Mouse (Mus musculus) brain, embryonic 14.5 days (tissue): ENCODE measurements around the gene Nt5dc2. TPM values are rescaled to one million over a fixed set of nuclear protein-coding genes. Genes with fewer than 3 reads are reported as not detected.

ENCODE experiments used
- DNase-seq: peaks from one replicate; pipeline ENCODE4 v3.0.0-alpha.2; 2011; ENCODE audit warnings: low read depth
- CTCF ChIP-seq: fragments of 200-500 bp; IDR thresholded peaks from 2 replicates; pipeline ENCODE4 v1.5.1; 2012; ENCODE audit warnings: inconsistent platforms, mild to moderate bottlenecking, moderate library complexity, borderline replicate concordance; ENCODE audit not compliant: insufficient read depth, insufficient read length; ENCODE audit errors: extremely low read depth
- POLR2A ChIP-seq: fragments of 200-500 bp; IDR thresholded peaks from 2 replicates; pipeline ENCODE4 v1.6.1; 2012; ENCODE audit warnings: mild to moderate bottlenecking, inconsistent platforms, borderline replicate concordance; ENCODE audit not compliant: poor library complexity, insufficient read depth, insufficient read length, severe bottlenecking; ENCODE audit errors: extremely low read depth
- polyA plus RNA-seq: library from polyadenylated mRNA; depleted of rRNA; stranded (reverse); fragments of >200 nt; gene quantifications from 2 replicates; pipeline ENCODE4 v1.2.3, GENCODE M21; 2012; rRNA removed

Gene Nt5dc2
- polyA plus RNA-seq, 1 experiment = 369 TPM

DNA sequence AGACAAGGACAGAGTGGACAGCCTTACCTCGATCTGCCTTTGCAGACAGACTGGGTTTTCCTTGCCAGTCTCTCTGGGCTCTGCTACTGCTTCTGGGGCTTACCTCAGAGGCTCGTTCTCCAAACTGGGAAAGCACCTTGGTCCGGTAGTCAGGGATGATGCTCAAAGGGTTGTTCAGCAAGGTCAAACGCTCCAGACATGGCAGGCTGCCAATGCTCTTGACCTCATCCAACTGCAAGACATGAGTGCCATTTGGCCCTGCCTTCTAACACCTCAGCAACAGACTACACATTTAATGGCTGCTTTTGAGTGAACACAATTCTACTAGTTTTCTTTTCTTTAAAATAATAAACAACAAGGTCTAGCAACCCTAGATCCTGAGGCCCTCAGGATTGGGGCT is 55.8 kb downstream of the Nt5dc2 start:
- TF ChIP-seq CTCF (no peak), POLR2A (no peak)
- DNase-seq = no peak

Other genes starting within 250 kb of the Nt5dc2 start
- gene Itih4, start 244.6 kb upstream of the Nt5dc2 start, polyA plus RNA-seq = 0.04 and 0.10 TPM in 2 replicates
- 0.47 and 1.7 TPM in 2 replicates for gene Itih3, start 207.3 kb upstream of the Nt5dc2 start, polyA plus RNA-seq
- gene Itih1, start 187.8 kb upstream of the Nt5dc2 start, polyA plus RNA-seq = 0.03 TPM in 1 of 2 replicates, not detected in the other
- 11.1 and 13.3 TPM in 2 replicates for gene Nek4, start 179.7 kb upstream of the Nt5dc2 start, polyA plus RNA-seq
- gene Glt8d1, start 129.7 kb upstream of the Nt5dc2 start, polyA plus RNA-seq = 100 and 116 TPM in 2 replicates
- 203 and 258 TPM in 2 replicates for gene Spcs1, start 129.4 kb upstream of the Nt5dc2 start, polyA plus RNA-seq
- gene Pbrm1, start 111.9 kb upstream of the Nt5dc2 start, polyA plus RNA-seq = 40.4 and 48.8 TPM in 2 replicates
- 60.1 and 76.3 TPM in 2 replicates for gene Gnl3, start 111.9 kb upstream of the Nt5dc2 start, polyA plus RNA-seq
- 31.2 and 46.2 TPM in 2 replicates for gene Smim4, start 2.1 kb upstream of the Nt5dc2 start, polyA plus RNA-seq
- 28.7 and 35.1 TPM in 2 replicates for gene Stab1, start 37.6 kb downstream of the Nt5dc2 start, polyA plus RNA-seq
- gene Tnnc1, start 77.3 kb downstream of the Nt5dc2 start, polyA plus RNA-seq = 4.6 and 6.3 TPM in 2 replicates
- gene Nisch, start 85.9 kb downstream of the Nt5dc2 start, polyA plus RNA-seq = 362 and 506 TPM in 2 replicates
- 1.7 and 2.7 TPM in 2 replicates for gene Sema3g, start 86.8 kb downstream of the Nt5dc2 start, polyA plus RNA-seq
- gene Phf7, start 120.3 kb downstream of the Nt5dc2 start, polyA plus RNA-seq = 7.4 and 8.7 TPM in 2 replicates
- 136 and 158 TPM in 2 replicates for gene Bap1, start 120.4 kb downstream of the Nt5dc2 start, polyA plus RNA-seq
- gene Dnah1, start 192.8 kb downstream of the Nt5dc2 start, polyA plus RNA-seq = 7.1 and 7.5 TPM in 2 replicates
- 61.6 and 67.7 TPM in 2 replicates for gene Capn7, start 205.6 kb downstream of the Nt5dc2 start, polyA plus RNA-seq